Mouse (Mus musculus) kidney, adult 11 months (tissue): ENCODE measurements around the gene Duxbl3.
"Not testable (repeated sequence)": the region's sequence is repeated elsewhere in the genome, so short reads cannot be mapped to it uniquely, and the experiment has no call there.

Source experiments
- DNase-seq: peaks from one replicate; pipeline ENCODE4 v3.0.0; 2022

Gene Duxbl3

DNA sequence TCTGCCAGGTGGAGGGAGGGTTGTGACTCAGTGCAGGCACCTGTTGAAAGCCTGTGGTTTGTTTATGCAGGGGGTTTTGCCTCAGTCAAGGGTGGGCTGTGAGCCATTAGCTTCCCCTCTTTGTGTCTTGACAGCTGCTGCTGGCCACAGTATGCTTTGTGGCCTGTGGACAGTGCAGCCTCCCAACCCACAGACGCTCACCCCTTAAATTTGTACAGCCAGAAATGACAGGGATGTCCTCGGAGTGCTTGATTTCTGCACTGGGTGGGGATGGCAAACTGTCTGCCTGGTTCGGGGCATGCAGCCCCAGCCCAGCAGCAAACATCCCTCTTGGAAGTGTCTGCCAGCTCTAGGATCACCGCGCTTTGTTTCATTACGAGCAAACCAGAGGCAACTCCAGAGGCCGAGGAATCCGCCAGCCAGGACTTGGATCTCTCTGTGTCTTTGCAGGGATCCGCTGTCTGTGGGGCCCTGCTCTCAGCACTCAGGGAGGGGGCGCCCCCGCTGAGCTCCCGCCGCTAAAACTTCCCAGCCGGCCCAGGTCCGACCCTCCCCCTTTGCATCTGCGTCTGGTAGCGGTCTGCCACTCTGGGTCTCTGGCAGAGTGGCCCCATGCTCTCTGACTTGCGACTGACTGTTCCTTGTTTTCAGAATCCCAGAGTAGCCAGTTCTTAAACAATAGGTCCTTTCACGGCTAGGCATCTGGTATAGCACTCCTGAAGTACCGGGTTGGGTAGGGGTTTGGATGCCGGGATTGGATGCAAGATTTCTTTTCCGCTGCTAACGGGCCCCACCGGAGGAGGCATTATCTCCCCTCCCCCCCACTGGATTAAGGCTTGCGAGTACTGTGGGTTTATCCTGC, at the start of gene Duxbl3:
Gene Duxbl3 (plus strand): TSS at position 207 of the 862 bp plus-strand sequence.
- DNase-seq: not testable (repeated sequence)

DNA sequence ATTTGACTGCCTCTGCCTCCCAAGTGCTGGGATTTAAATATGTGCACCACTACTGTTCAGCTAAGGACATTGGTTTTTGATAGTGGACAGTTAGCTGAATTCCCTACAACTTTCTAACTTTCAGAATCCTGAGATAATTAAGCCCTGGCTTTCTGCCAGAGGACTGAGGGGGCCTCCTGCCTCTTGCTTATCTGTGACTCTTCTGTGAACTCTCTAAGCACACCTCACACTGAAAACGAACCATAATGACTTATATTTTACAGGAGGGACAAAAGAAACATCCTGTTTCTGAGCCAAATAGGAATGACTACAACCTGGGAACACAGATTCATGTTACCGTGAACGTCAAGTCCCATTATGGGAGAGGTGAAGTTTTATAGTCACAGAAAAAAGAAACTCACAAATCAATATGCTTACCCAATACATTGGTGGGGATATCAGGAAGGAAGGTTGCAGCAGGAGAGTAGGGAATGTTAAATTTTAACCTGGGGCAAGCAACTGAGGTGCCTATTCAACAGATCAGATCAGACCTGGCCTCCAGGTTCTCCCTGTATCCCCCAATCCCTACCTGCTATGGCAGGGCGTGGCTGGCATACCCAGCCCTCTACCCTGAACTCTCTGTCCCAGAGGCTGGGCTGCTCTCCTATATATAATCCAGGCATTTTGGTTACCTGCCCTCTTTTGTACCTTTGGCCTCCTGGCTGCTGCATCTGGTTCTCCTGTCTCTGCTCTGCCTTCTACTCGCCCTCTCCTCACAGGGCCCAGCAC, 41.3 kb upstream of the Duxbl3 start:
- DNase-seq: not testable (repeated sequence)

DNA sequence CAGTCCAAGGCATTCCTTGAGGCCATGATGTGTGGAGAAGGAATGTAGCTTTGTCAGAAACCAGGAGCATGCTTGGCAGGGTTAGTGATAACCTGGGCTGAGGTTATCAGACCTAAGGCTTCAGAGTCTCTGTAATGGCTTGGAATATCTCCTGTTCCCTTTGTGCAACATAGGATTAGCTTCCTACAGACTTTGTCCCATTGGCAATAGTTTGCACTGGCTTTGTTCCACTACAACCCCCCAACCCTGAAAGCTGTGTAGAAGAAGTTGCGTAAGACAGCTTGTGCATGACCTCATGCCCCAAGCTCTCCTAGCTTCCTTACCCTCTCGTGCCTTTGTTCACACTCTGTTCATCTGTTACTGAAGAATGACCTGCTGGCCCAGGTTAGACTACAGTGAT, 20.6 kb upstream of the Duxbl3 start:
- DNase-seq: not testable (repeated sequence)

DNA sequence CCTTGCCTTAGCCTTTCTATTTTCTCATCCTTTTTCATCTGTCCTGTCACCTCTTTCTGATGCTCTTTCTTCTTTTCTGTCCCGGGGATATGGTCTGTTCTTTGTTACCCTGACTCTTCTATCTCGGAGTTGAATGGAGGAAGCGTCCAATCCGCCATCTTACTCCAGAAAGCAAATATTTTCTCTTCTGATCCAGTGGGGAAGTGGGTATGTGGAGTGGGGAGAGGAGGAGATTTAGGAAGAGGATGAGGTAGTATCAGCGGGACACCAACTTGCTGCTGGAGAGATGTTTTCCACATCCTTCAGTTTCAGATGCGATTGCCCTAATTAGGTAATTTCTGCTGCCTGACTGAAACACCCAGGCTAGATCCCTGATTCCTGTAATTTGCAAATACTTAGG, 967 bp downstream of the Duxbl3 start:
- DNase-seq: not testable (repeated sequence)

DNA sequence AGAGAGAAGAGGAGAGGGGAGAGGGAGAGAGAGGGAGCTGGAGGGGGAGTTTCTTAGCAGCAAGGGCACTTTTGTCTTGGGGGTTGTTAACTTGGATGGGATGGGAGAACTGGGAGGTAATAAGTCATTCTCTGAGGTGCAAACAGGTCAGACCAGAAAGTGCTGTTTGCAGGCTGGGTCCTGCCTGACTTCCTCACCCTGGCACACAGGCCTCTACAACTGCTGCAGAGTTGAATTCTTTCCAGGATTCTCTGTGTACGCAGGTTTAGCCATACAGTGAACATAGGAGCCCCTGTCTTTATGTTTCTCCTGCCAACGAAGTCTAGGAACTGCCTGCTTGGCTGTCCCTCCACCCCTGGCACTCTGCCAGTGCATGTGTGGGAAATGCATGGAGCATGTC, 29.0 kb downstream of the Duxbl3 start:
- DNase-seq: not testable (repeated sequence)

DNA sequence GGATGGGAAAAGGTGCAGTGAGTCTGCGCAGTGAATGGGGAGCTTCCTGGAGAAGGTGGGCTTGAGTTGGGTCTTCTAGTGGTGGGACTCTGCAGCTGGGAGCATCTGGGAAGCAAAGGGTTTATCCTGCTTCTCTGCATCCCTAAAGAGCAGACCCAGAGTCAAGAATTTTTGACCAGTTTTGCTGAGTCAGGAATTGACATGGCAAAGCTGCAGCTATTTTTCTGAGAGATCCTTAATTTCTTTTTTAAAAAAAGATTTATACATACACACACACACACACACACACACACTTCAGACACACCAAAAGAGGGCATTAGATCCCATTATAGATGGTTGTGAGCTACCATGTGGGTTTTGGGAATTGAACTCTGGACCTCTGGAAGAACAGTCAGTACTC, 36.1 kb downstream of the Duxbl3 start:
- DNase-seq: no peak

DNA sequence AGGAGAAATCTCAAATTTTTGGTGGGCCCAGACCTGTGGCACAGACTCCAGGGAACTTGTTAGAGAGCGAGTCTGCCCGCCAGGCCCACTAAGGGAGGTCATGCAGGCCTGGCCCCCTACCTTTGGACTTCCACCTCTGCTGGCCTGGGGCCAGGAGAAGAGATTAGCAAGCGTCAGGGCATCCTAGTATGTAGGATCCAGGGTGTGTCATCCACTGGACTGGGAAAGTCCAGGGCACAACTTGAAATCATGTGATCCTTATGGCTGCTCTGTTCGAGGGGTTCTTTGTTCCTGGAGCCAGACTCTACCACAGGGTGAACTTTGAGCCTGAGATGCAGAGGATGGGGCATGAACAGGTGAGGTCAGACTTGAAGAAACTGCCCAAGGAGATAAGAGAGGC, 39.3 kb downstream of the Duxbl3 start:
- peak; percentile 10 for DNase-seq

DNA sequence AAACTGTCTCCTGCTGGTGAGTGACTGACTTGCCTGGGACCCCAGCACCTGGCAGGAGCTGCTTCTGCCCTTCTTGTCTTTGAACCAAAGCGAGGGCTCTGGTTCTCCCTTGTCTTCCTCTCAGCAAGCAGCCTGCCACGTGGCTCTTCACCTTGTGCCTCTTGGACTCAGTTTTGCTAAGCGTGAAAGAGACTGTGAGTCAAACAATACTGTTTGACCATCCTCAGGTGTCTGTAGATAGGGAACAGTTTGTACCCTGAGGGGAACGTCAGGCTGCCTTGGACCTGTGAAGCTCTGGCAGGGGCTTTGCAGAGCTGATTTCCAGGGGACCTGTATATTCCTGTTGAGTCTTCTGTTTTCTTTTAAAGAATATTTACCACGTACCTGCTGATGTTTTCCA, 39.7 kb downstream of the Duxbl3 start:
- no peak for DNase-seq

DNA sequence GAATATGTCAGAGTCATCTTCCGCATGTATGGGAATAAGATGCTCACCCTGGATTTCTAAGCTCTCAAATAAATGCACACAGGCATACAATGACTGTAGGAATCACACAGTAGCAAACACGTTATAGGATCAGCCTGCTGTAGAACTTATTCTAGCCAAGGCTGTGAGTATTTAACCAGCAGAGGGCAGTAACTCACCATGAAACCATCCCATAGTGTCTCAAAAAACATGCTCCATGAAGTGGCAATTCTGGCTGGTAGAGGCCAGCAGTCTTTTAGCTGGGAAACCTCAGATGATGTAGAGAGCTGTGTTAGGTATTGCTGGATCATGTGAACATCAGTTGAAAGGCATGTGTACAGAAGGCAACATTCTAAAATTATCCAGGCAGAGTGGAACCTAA, 45.3 kb downstream of the Duxbl3 start:
- DNase-seq: peak; percentile 10

DNA sequence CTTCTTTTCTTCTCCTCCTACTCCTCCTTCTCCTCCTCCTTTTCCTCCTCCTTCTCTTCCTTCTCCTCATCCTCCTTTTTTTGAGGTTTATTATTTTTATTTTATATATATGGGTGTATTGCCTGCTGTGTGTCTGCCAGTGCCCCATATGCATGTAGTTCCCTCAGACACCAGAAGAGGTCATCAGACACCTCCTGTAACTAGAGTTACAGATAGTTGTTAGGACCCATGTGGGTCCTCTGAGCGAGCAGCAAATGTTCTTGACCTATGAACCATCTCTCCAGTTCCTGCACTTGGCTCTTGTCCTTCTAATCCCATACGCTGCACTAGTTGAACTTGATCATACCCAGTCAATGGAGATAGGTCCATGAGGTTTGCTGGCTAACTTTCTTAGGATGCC, 48.3 kb downstream of the Duxbl3 start:
- DNase-seq: no peak

DNA sequence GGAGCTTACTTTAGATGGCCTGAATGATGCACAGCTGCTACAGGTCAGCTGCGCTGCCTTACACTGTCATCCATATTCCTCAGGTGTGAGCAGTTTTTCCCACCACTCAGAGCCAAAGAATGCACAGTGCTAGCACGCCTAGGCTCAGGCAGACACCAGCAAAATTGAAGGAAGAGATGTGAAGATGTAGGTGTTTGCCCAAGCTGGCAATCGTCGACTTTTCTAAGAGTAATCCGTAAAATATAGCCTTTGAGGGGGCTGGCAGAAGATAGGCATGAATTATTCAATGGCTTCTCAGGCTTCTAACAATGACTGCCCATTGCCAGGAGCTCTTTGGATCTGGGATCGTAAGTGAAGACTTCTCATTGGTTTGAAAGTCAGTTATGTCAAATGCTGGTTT, 51.1 kb downstream of the Duxbl3 start:
- DNase-seq: no peak

DNA sequence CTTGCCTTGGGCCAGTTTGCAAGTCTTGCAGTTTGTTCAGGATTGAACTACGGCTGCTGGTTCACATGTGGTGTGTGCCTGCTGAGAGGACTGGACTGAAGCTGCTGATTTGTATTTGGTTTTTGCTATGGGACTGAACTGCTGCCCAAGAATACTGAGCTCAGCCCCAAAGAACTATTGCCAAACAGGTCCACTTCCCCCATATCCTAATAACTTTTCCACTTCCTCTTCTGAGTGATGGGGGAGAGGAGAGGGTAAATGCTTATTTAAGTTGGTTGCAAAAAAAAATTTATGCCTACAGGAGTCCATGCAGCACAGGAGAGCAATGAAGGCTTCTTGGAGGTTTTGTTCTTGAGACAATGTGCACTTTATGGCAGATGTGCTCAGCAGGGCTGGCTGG, 51.7 kb downstream of the Duxbl3 start:
- DNase-seq: no peak

DNA sequence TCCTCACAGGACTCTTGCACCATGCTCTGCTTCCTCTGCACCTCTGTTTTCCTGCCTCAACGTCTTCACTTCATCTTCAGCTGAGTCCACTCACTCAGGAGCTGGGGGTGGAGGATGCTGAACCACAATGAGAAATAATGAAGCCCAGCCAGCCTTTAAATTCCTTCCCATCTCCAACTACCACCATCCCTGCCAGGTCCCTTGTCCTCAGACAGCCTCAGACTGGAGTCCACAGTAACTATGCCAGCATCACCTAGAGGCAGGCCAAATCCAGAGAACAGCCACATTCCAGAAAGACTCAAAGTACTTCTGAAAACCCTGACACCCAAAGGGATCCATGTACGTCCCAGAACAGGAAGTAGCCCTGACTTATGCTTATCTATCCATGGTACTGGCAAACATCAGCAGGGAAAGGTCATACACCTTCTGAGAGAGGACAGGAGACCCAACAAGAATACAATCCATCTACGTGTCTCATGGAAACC, 58.5 kb downstream of the Duxbl3 start:
- no peak for DNase-seq
